Mouse (Mus musculus): ENCODE results near the gene Arfgef2. TPM values are rescaled to one million over a fixed set of nuclear protein-coding genes. Genes with fewer than 3 reads are reported as not detected.

The Arfgef2 gene
- polyA plus RNA-seq, 1 experiment from 2014 or later = 3.4 TPM

DNA sequence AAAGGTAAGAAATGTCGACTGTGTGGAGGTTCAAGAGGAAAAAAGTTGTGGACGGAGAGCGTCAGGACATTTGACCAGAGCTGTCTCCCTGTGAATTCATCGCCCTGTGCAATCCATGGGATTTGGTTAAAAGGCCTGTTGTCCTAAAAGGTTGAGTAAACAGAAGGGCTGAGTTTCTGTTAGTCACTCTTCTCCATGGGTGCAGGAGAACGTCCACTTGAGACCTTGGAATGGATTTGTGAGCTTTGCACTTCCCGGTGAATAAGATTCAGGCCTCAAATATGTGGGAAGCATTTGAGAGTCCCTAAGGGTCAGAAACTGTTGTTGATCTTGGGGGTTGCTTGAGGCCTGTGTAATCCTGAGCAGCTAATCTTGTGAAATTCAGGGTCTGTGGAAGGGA is 1.4 kb downstream of the Arfgef2 start:
- Histone ChIP-seq H3K4me3 (replicated peaks) (peak overlapping the region; percentile 85), H3K9me3 (replicated peaks) (no peaks in the 10 kb centered on the region), H3K27ac (peak overlapping the region; percentile 86), H3K4me2 (peak overlapping the region; percentile 91), H3K9ac (peak overlapping the region; percentile 93), H3K36me3 (0 out of 2 replicates have a peak, but pooled peaks cover 2% of the 10 kb centered on the region), H3K4me1 (replicated peaks) (peaks cover 43% of the 10 kb centered on the region), H3K27me3 (0 out of 2 replicates have a peak, but pooled peaks cover 3% of the 10 kb centered on the region)
- WGBS (ENCODE audit: insufficient replicate concordance) = 67% methylated on average over 6 of the region's 6 CpGs
- no peak for ATAC-seq (ENCODE audit: low read depth)
- DNase-seq = no peak

- Histone ChIP-seq H3K27me3 (no peaks in the 10 kb centered on the region), H3K27ac (no peak overlapping the region), H3K9me3 (replicated peaks) (no peaks in the 10 kb centered on the region), H3K9ac (no peak overlapping the region), H3K36me3 (0 out of 2 replicates have a peak, but pooled peaks cover 4% of the 10 kb centered on the region), H3K4me3 (replicated peaks) (no peak overlapping the region), H3K4me2 (no peak overlapping the region), H3K4me1 (replicated peaks) (peaks cover 41% of the 10 kb centered on the region)
- DNase-seq (no peak), ATAC-seq (ENCODE audit: low read depth) (no peak)
- WGBS (ENCODE audit: insufficient replicate concordance) = 86% methylated on average over 5 of the region's 5 CpGs
Measured at GRCm38 (mm10) chr2:166809499-166809898, 4.1 kb downstream of the Arfgef2 start.

- ATAC-seq (ENCODE audit: low read depth) (no peak), DNase-seq (no peak)
- H3K4me2 ChIP-seq = no peak overlapping the region
- no peaks in the 10 kb centered on the region for H3K9me3 ChIP-seq (replicated peaks)
- H3K27ac ChIP-seq = no peak overlapping the region
- 81% methylated on average over 10 of the region's 10 CpGs for WGBS (ENCODE audit: insufficient replicate concordance)
- no peak overlapping the region for H3K4me3 ChIP-seq (replicated peaks)
- peaks cover 36% of the 10 kb centered on the region for H3K4me1 ChIP-seq (replicated peaks)
- H3K36me3 ChIP-seq = 0 out of 2 replicates have a peak, but pooled peaks cover 4% of the 10 kb centered on the region
- H3K9ac ChIP-seq = no peak overlapping the region
- no peaks in the 10 kb centered on the region for H3K27me3 ChIP-seq
Measured at GRCm38 (mm10) chr2:166810821-166811220, 5.4 kb downstream of the Arfgef2 start.

- H3K4me1 ChIP-seq (replicated peaks) = peaks cover 49% of the 10 kb centered on the region
- H3K4me3 ChIP-seq (replicated peaks) = no peak overlapping the region
- no peaks in the 10 kb centered on the region for H3K9me3 ChIP-seq (replicated peaks)
- WGBS (ENCODE audit: insufficient replicate concordance) = 81% methylated on average over 9 of the region's 9 CpGs
- ATAC-seq (ENCODE audit: low read depth) = no peak
- H3K4me2 ChIP-seq = no peak overlapping the region
- peaks cover 6% of the 10 kb centered on the region; the same call in 1 of the 2 replicates for H3K36me3 ChIP-seq
- no peak for DNase-seq
- no peaks in the 10 kb centered on the region for H3K27me3 ChIP-seq
- no peak overlapping the region for H3K9ac ChIP-seq
- H3K27ac ChIP-seq = no peak overlapping the region
Measured at GRCm38 (mm10) chr2:166818463-166819143, 13.2 kb downstream of the Arfgef2 start.

DNA sequence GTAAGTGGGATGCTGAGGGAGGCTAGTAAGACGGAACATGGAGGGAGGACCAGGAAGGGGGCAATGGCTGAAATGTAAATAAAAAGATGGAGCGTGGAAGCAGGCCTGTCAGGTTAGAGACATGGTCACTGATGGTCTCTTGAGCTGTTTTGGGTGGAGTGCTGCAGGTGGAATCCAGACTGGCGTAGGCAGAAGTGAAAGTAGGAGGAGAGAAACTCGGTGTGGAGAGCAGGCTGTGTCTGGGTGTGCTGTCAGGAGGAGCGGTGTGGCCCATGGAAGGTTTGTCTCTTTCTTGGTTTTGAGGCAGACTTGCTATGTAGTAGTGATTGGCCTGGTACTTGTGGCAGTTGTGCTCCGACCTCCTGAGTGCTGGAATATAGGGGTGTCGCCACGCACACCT is 14.5 kb downstream of the Arfgef2 start:
- no peak overlapping the region for H3K4me3 ChIP-seq (replicated peaks)
- no peak for DNase-seq
- 81% methylated on average over 8 of the region's 8 CpGs for WGBS (ENCODE audit: insufficient replicate concordance)
- no peak for ATAC-seq (ENCODE audit: low read depth)
- peaks cover 55% of the 10 kb centered on the region for H3K4me1 ChIP-seq (replicated peaks)
- H3K9ac ChIP-seq = no peak overlapping the region
- H3K27me3 ChIP-seq = no peaks in the 10 kb centered on the region
- H3K36me3 ChIP-seq = peaks cover 6% of the 10 kb centered on the region; the same call in 1 of the 2 replicates
- no peak overlapping the region for H3K4me2 ChIP-seq
- no peaks in the 10 kb centered on the region for H3K9me3 ChIP-seq (replicated peaks)
- no peak overlapping the region for H3K27ac ChIP-seq

GRCm38 (mm10) chr2:166820844-166821243 is 15.5 kb downstream of the Arfgef2 start:
- ATAC-seq (ENCODE audit: low read depth) = peak; percentile 37; the same call in 1 of the 2 replicates
- Histone ChIP-seq H3K27ac (no peak overlapping the region), H3K4me1 (replicated peaks) (peaks cover 65% of the 10 kb centered on the region), H3K4me3 (replicated peaks) (no peak overlapping the region), H3K4me2 (no peak overlapping the region), H3K36me3 (peaks cover 6% of the 10 kb centered on the region; the same call in 1 of the 2 replicates), H3K9me3 (replicated peaks) (no peaks in the 10 kb centered on the region), H3K9ac (no peak overlapping the region), H3K27me3 (no peaks in the 10 kb centered on the region)
- no peak for DNase-seq
- WGBS (ENCODE audit: insufficient replicate concordance) = 39% methylated on average over 2 of the region's 2 CpGs

DNA sequence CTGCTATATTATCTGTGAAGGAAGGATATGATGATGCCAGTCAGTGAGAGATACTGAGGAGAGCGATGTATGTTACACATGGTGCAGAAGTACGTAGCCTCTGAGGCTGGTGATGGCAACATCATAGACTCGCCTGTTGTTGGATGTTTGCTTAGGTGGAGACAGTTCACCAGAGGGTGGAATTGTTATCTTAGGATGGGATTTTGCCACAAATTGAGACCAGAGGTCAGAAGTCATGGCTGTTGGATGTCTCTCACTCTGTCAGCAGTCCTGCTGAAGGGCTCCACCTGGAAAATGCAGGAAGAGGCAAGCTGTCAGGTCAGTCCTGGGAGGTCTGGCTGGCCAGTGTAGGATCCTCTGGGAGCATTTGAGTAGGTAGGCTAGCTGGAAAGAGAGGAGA is 16.0 kb downstream of the Arfgef2 start:
- Histone ChIP-seq H3K9me3 (replicated peaks) (no peaks in the 10 kb centered on the region), H3K4me2 (no peak overlapping the region), H3K9ac (no peak overlapping the region), H3K4me1 (replicated peaks) (peaks cover 66% of the 10 kb centered on the region), H3K27ac (no peak overlapping the region), H3K27me3 (no peaks in the 10 kb centered on the region), H3K36me3 (peaks cover 6% of the 10 kb centered on the region; the same call in 1 of the 2 replicates), H3K4me3 (replicated peaks) (no peak overlapping the region)
- DNase-seq (no peak), ATAC-seq (ENCODE audit: low read depth) (no peak)
- WGBS (ENCODE audit: insufficient replicate concordance) = 75% methylated on average over 3 of the region's 3 CpGs

DNA sequence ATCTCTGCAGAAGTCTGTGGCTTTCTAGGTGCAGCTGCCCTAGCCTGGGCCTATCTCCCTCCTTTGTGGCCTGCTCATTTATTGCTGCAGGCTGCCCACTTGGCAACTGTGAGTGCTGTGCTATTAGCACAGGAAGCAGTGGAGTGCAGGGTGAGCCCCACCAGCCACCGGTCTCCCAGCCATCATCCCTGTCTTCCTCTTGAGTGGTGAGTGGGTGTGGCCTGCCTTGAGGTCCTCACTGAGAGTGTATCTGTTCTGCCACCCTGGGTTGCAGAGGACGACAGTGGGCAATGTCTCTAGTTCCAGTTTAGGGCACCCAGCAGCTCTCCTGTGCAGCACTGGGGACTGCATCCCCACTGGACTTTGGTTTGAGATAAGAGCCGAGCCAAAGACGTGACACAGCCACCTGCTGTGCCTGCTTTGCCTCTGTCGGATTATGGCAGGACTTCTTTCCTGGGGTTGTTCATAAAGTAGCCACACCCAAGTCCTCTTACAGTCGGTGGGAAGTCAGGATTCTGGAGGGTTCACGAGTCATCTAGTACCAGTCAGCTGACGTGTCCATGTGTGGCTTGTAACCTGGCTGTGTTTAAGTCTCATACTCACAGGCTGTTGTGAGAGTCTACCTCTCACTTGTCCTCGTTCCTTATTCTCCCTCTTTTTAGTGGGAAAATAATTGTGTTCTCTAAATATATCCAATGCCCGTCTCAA is 16.9 kb downstream of the Arfgef2 start:
- H3K4me1 ChIP-seq (replicated peaks) = peaks cover 68% of the 10 kb centered on the region
- H3K27me3 ChIP-seq = no peaks in the 10 kb centered on the region
- ATAC-seq (ENCODE audit: low read depth) (no peak), DNase-seq (no peak)
- H3K27ac ChIP-seq = no peak overlapping the region; the same call in 1 of the 2 replicates
- no peaks in the 10 kb centered on the region for H3K9me3 ChIP-seq (replicated peaks)
- WGBS (ENCODE audit: insufficient replicate concordance) = 45% methylated on average over 10 of the region's 10 CpGs
- no peak overlapping the region for H3K9ac ChIP-seq
- H3K4me2 ChIP-seq = 0 out of 2 replicates have a peak overlapping the region, but pooled peaks have one; percentile 12
- H3K36me3 ChIP-seq = peaks cover 11% of the 10 kb centered on the region
- no peak overlapping the region for H3K4me3 ChIP-seq (replicated peaks)

- 79% methylated on average over 2 of the region's 2 CpGs for WGBS (ENCODE audit: insufficient replicate concordance)
- H3K27ac ChIP-seq = no peak overlapping the region
- peaks cover 68% of the 10 kb centered on the region for H3K4me1 ChIP-seq (replicated peaks)
- no peaks in the 10 kb centered on the region for H3K27me3 ChIP-seq
- no peak overlapping the region for H3K4me2 ChIP-seq
- ATAC-seq (ENCODE audit: low read depth) (no peak), DNase-seq (no peak)
- no peak overlapping the region for H3K4me3 ChIP-seq (replicated peaks)
- H3K9me3 ChIP-seq (replicated peaks) = no peaks in the 10 kb centered on the region
- no peak overlapping the region for H3K9ac ChIP-seq
- H3K36me3 ChIP-seq = peaks cover 9% of the 10 kb centered on the region
Measured at GRCm38 (mm10) chr2:166822901-166823300, 17.5 kb downstream of the Arfgef2 start.

DNA sequence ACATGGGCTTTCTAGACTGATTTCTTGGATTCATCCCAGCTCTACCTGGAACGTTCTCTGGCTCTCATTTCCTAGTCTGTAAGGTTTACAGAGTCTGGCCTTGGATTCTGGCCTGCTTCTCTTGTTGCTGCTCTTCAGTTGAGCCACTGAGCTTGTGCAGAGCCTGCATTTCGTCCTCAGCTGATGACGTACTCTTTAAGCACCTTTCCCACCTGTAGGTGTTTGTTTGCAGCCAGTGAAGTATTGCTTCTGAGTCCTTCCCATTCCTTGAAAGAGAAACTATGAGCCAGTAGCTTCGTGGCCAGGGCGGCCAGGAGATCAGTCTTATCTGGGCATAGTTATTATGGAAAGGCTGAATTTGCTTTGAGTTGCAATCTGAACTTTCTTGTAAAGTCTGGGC is 19.0 kb downstream of the Arfgef2 start:
- Histone ChIP-seq H3K9me3 (replicated peaks) (no peaks in the 10 kb centered on the region), H3K27me3 (no peaks in the 10 kb centered on the region), H3K4me3 (replicated peaks) (no peak overlapping the region), H3K4me1 (replicated peaks) (peaks cover 56% of the 10 kb centered on the region), H3K9ac (no peak overlapping the region), H3K36me3 (peaks cover 9% of the 10 kb centered on the region), H3K4me2 (no peak overlapping the region), H3K27ac (no peak overlapping the region)
- ATAC-seq (ENCODE audit: low read depth) = no peak
- WGBS (ENCODE audit: insufficient replicate concordance) = 74% methylated on average over 5 of the region's 5 CpGs
- DNase-seq = no peak

DNA sequence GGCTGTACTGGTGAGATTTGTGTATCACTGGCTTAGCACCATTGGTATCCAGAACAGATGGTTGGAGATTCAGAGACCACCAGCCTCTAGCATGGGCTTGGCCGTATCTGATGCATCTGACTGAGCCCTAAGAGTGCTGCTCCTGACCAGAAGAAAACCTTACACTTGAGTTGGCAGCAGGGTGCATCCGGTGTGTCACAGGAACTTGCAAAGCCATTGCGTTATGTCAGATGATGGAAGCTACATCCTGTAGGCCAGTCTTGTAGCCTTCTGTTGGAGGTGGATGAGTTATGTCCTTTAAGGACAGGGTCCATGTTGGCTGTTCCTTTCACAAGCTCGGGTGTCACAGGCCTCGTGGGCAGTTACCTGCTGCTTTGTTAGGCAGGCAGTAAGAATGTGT is 19.6 kb downstream of the Arfgef2 start:
- Histone ChIP-seq H3K9ac (no peak overlapping the region), H3K4me3 (replicated peaks) (no peak overlapping the region), H3K36me3 (peaks cover 9% of the 10 kb centered on the region), H3K4me2 (no peak overlapping the region), H3K27ac (no peak overlapping the region), H3K9me3 (replicated peaks) (no peaks in the 10 kb centered on the region), H3K27me3 (no peaks in the 10 kb centered on the region), H3K4me1 (replicated peaks) (peaks cover 50% of the 10 kb centered on the region)
- DNase-seq = no peak
- 78% methylated on average over 5 of the region's 5 CpGs for WGBS (ENCODE audit: insufficient replicate concordance)
- ATAC-seq (ENCODE audit: low read depth) = no peak

Measured in liver, embryonic 13.5 days (tissue).